Mouse (Mus musculus) forebrain, embryonic 16.5 days (tissue): ENCODE data around the gene Tubb2b. TPM values are rescaled to one million over a fixed set of nuclear protein-coding genes. Genes with fewer than 3 reads are reported as not detected.

Experiments used
- ATAC-seq: fragments of 200-750 bp; cut with Nextera tagmentation; 2 replicates; pipeline ENCODE4 v1.8.0; 2017; ENCODE audit warnings: mild to moderate bottlenecking, moderate library complexity
- H3K27ac ChIP-seq: fragments of 300-500 bp; sonication (generic); 2 replicates; pipeline ENCODE4 v1.5.1; 2014; ENCODE audit warnings: low read length, control low read depth
- H3K27me3 ChIP-seq: fragments of 300-500 bp; sonication (generic); replicated peaks from 2 replicates; pipeline ENCODE4 v1.6.1; 2014; ENCODE audit warnings: low read length; ENCODE audit not compliant: control insufficient read depth, insufficient read depth
- H3K36me3 ChIP-seq: fragments of 300-500 bp; sonication (generic); 2 replicates; pipeline ENCODE4 v1.6.1; 2014; ENCODE audit not compliant: control insufficient read depth, insufficient read depth
- H3K4me1 ChIP-seq: fragments of 300-500 bp; sonication (generic); replicated peaks from 2 replicates; pipeline ENCODE4 v1.6.1; 2014; ENCODE audit warnings: low read length; ENCODE audit not compliant: control insufficient read depth, insufficient read depth
- H3K4me2 ChIP-seq: fragments of 300-500 bp; sonication (generic); 2 replicates; pipeline ENCODE4 v1.6.1; 2014; ENCODE audit warnings: mild to moderate bottlenecking, low read length, control low read depth
- H3K4me3 ChIP-seq: fragments of 300-500 bp; sonication (generic); replicated peaks from 2 replicates; pipeline ENCODE4 v1.5.1; 2014; ENCODE audit warnings: mild to moderate bottlenecking, low read length, control low read depth
- H3K9ac ChIP-seq: fragments of 300-500 bp; sonication (generic); replicated peaks from 2 replicates; pipeline ENCODE4 v1.6.1; 2014; ENCODE audit warnings: low read depth, low read length, control low read depth
- H3K9me3 ChIP-seq: fragments of 300-500 bp; sonication (generic); 2 replicates; pipeline ENCODE4 v1.6.1; 2016; ENCODE audit warnings: low read length; ENCODE audit not compliant: control insufficient read depth
- WGBS: fragments of 180-500 bp; shearing (Covaris S2); extraction: QIAGEN DNeasy Blood & Tissue Kit; methylation state at CpG from one replicate; pipeline ENCODE4 v1.1.7; 2014; 5-methylcytosine and 5-hydroxymethylcytosine counted together
- polyA plus RNA-seq: library from polyadenylated mRNA; unstranded; fragments of >200 nt; fragmentation: Nextera tagmentation; extraction: Ambion mirVana; gene quantifications from 2 replicates; pipeline ENCODE4 v1.2.1, GENCODE M21; 2015

Tubb2b gene
- polyA plus RNA-seq = 1,170 and 1,210 TPM in 2 replicates

GRCm38 (mm10) chr13:34130226-34130731 lies at the start of gene Tubb2b:
Gene Tubb2b (minus strand): TSS chr13:34130466.
- peak within 1 kb of the TSS; percentile 98 for H3K4me2 ChIP-seq
- peak within 1 kb of the TSS; percentile 100 for H3K27ac ChIP-seq
- peaks cover 42% of the 10 kb centered on the region for H3K4me1 ChIP-seq
- H3K9me3 ChIP-seq = no peaks in the 10 kb centered on the region
- H3K9ac ChIP-seq = peak within 1 kb of the TSS; percentile 99
- peak; percentile 90 for ATAC-seq
- H3K27me3 ChIP-seq = no peaks in the 10 kb centered on the region
- H3K4me3 ChIP-seq = peak within 1 kb of the TSS; percentile 99
- peaks cover 4% of the 10 kb centered on the region; the same call in 1 of the 2 replicates for H3K36me3 ChIP-seq
- WGBS = 0% methylated on average over 26 of the region's 26 CpGs

GRCm38 (mm10) chr13:34174025-34174424 lies 43.8 kb upstream of the Tubb2b start:
- no peaks in the 10 kb centered on the region for H3K4me1 ChIP-seq
- H3K9ac ChIP-seq = no peak overlapping the region
- no peaks in the 10 kb centered on the region for H3K27me3 ChIP-seq
- H3K4me2 ChIP-seq = no peak overlapping the region
- H3K36me3 ChIP-seq = no peaks in the 10 kb centered on the region
- no peaks in the 10 kb centered on the region for H3K9me3 ChIP-seq
- no peak overlapping the region for H3K27ac ChIP-seq
- no peak overlapping the region for H3K4me3 ChIP-seq
- 97% methylated on average over 6 of the region's 6 CpGs for WGBS
- no peak for ATAC-seq

- H3K27me3 ChIP-seq = no peaks in the 10 kb centered on the region
- peak overlapping the region; percentile 69 for H3K4me3 ChIP-seq
- H3K27ac ChIP-seq = no peak overlapping the region; the same call in 1 of the 2 replicates
- ATAC-seq = peak; percentile 69
- H3K9me3 ChIP-seq = no peaks in the 10 kb centered on the region
- H3K4me2 ChIP-seq = peak overlapping the region; percentile 62
- peak overlapping the region; percentile 63 for H3K9ac ChIP-seq
- H3K4me1 ChIP-seq = peaks cover 11% of the 10 kb centered on the region
- WGBS = 37% methylated on average over 12 of the region's 12 CpGs
- H3K36me3 ChIP-seq = peaks cover 7% of the 10 kb centered on the region
Measured at GRCm38 (mm10) chr13:34163304-34163975, 33.2 kb upstream of the Tubb2b start.

- H3K4me1 ChIP-seq = peaks cover 11% of the 10 kb centered on the region
- H3K27ac ChIP-seq = peak within 1 kb of the TSS; percentile 86
- peak; percentile 95 for ATAC-seq
- peak within 1 kb of the TSS; percentile 69 for H3K4me3 ChIP-seq
- 4% methylated on average over 44 of the region's 44 CpGs for WGBS
- peak within 1 kb of the TSS; percentile 62 for H3K4me2 ChIP-seq
- peaks cover 7% of the 10 kb centered on the region for H3K36me3 ChIP-seq
- H3K9me3 ChIP-seq = no peaks in the 10 kb centered on the region
- H3K27me3 ChIP-seq = no peaks in the 10 kb centered on the region
- H3K9ac ChIP-seq = peak within 1 kb of the TSS; percentile 63
Measured at GRCm38 (mm10) chr13:34162491-34163303, 32.4 kb upstream of the Tubb2b start, which contains the start of gene Psmg4. Gene Psmg4 (plus strand): TSS chr13:34162964.

GRCm38 (mm10) chr13:34159926-34160325 lies 29.7 kb upstream of the Tubb2b start:
- Histone ChIP-seq H3K27ac (no peak overlapping the region), H3K4me2 (no peak overlapping the region), H3K4me1 (peaks cover 23% of the 10 kb centered on the region), H3K27me3 (no peaks in the 10 kb centered on the region), H3K9ac (no peak overlapping the region), H3K36me3 (no peaks in the 10 kb centered on the region), H3K9me3 (no peaks in the 10 kb centered on the region), H3K4me3 (no peak overlapping the region)
- ATAC-seq = no peak
- 100% methylated on average over 1 of the region's 1 CpGs for WGBS

- no peak for ATAC-seq
- Histone ChIP-seq H3K4me3 (no peak overlapping the region), H3K9me3 (no peaks in the 10 kb centered on the region), H3K27ac (no peak overlapping the region), H3K27me3 (no peaks in the 10 kb centered on the region), H3K4me2 (no peak overlapping the region), H3K4me1 (peaks cover 34% of the 10 kb centered on the region), H3K36me3 (no peaks in the 10 kb centered on the region), H3K9ac (no peak overlapping the region)
- 92% methylated on average over 3 of the region's 3 CpGs for WGBS
Measured at GRCm38 (mm10) chr13:34157596-34158157, 27.4 kb upstream of the Tubb2b start.

- Histone ChIP-seq H3K4me2 (no peak overlapping the region), H3K27me3 (no peaks in the 10 kb centered on the region), H3K4me3 (no peak overlapping the region), H3K4me1 (peaks cover 30% of the 10 kb centered on the region), H3K36me3 (no peaks in the 10 kb centered on the region), H3K27ac (peak overlapping the region; percentile 58), H3K9me3 (no peaks in the 10 kb centered on the region), H3K9ac (no peak overlapping the region)
- ATAC-seq = peak; percentile 21; the same call in 1 of the 2 replicates
- WGBS = 70% methylated on average over 2 of the region's 2 CpGs
Measured at GRCm38 (mm10) chr13:34156840-34157185, 26.5 kb upstream of the Tubb2b start.

- peak; percentile 18; the same call in 1 of the 2 replicates for ATAC-seq
- WGBS = 40% methylated on average over 8 of the region's 8 CpGs
- Histone ChIP-seq H3K4me2 (no peak overlapping the region), H3K9ac (no peak overlapping the region), H3K4me3 (no peak overlapping the region), H3K4me1 (peaks cover 30% of the 10 kb centered on the region), H3K27ac (peak overlapping the region; percentile 58), H3K9me3 (no peaks in the 10 kb centered on the region), H3K27me3 (no peaks in the 10 kb centered on the region), H3K36me3 (no peaks in the 10 kb centered on the region)
Measured at GRCm38 (mm10) chr13:34156133-34156839, 26.0 kb upstream of the Tubb2b start.
